1 mouse cellular context compared by ENCODE assay signal in the genomic region with DNA sequence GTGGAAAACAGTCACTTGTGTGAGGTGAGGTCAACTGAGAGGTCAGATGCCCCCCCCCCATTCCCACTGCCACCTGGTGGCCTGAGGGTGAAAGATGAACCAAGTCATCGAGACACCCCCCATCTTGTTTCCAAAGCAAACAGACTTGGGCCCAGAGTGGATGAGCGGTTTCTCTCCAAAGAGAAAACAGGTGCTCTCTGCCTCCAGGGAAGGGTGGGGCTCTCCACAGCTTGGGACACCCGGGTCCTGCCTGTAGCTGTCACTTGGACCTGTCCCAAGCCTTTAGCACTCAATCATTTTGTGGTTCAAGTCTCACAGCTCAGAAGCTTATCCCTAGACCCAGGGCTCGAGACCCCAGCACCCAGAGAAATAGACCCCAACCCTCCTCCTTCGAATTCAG.
TF ChIP-seq lines count a peak whose summit lies in the region.

No protein-coding gene starts in this region.

TF ChIP-seq in myocyte, 11 proteins besides CTCF, POLR2A, EP300 and RAD21:
- TF ChIP-seq MYOG (IDR thresholded peaks at IDR 0.05; ENCODE audit: control insufficient read depth in 1 of 3, insufficient read depth in 1 of 3, insufficient read length in 2 of 3, low read depth in 2 of 3) (peak in 1 of 3 experiments; percentile 58), MYOD1 (IDR thresholded peaks at IDR 0.05; ENCODE audit: control insufficient read depth in 1 of 3, insufficient read length in 2 of 3, low read depth in 2 of 3) (peak; percentile 12 to 74 (median 15)), REST (IDR thresholded peaks at IDR 0.05; ENCODE audit: insufficient read depth, insufficient read length) (no peak), USF1 (IDR thresholded peaks at IDR 0.05; ENCODE audit: low read depth) (no peak)
